Mouse (Mus musculus): ENCODE measurements around the gene Ptger1.

Gene Ptger1

DNA sequence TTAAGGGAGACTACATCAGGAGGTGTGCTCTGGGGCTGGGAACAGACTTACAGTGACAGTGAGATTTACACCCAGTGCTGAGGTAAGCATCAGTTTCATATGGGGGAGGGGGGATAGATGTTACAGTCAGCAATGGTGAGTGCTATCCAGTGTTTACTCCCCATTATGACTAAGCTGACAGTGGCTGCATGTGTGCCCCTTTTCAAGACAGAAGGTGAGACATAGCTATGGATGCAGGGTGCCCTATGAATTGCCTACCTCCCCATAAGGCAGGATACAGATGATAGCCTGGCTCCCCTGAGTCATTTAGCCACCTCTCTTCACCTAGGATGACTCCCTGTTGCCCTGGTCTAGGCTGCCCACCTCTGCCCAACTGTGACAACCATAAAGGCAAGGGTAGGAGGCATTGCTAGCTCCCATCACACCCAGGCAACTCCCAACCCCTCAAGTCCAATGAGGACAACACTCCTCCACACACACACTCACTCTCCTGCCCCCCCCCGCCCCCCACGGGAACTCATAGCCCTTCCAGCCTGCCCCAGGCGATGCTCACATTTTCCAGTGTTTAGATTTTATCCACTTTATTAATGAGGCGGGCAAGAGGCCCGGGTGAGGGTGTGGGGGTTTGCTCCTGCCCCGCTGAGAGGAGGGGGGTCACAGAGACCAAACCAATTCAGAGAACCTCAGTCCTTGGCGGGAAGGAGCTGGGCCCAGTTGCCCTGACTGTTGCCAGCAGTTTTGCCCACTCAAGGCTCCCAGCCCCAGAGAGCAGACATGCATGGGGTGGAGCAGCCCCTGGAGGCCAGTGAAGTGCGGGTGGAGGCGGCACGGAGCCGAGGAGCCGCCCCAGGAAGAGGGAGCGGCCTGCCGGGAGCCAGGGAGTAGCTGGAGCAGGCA, at the start of gene Ptger1:
Gene Ptger1 (plus strand): TSS at position 710 of the 897 bp plus-strand sequence.
- in situ Hi-C loops (cut with MboI; ENCODE audit: low pct_unique_long_range_greater_than_20kb in 1 of 2, low sequenced_read_pairs in 2 of 2, unreplicated experiment in 1 of 2) = no loop called here

DNA sequence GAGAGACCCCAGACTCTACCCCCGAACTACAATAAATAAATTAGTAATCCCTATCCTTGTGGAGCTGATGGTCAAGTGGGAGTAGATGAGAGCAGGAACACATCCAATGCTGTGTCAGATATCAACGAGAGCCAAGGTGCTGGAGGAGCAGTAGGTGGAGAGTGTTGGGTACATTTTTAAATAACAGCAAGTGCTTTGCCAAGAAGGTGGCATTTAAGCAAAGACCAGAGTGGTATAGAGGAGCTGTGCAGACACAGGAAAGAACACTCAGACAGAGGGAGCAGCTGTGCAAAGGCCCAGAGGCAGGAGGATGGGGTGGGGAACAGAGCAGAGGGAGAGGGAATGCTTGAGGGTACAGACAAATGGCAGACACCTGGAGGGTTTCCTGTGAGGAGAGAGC, 49.4 kb upstream of the Ptger1 start:
- in situ Hi-C loops (cut with MboI; ENCODE audit: low pct_unique_long_range_greater_than_20kb in 1 of 2, low sequenced_read_pairs in 2 of 2, unreplicated experiment in 1 of 2) = no loop called here

DNA sequence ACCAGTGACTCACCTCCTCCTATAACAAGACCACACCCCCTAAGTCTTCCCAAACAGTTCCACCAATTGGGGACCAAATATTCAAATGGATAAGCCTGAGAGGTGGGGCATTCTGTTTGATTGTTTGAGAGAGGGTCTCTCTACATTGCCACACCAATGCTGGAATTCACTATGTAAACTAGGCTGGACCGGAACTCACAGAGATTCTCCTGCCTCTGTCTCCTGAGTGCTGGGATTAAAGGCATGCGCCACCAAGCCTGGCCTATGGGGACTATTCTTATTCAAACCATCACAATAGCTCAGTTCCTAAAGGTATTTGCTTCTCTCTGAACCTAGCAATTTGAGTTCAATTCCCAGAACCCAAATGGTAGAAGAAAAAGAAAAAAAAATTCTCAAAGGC, 47.9 kb upstream of the Ptger1 start:
- in situ Hi-C loops (cut with MboI; ENCODE audit: low pct_unique_long_range_greater_than_20kb in 1 of 2, low sequenced_read_pairs in 2 of 2, unreplicated experiment in 1 of 2) = no loop called here

GRCm38 (mm10) chr8:83619568-83620285, 46.8 kb upstream of the Ptger1 start:
- in situ Hi-C loops (cut with MboI; ENCODE audit: low pct_unique_long_range_greater_than_20kb in 1 of 2, low sequenced_read_pairs in 2 of 2, unreplicated experiment in 1 of 2) = no loop called here

- in situ Hi-C loops (cut with MboI; ENCODE audit: low pct_unique_long_range_greater_than_20kb in 1 of 2, low sequenced_read_pairs in 2 of 2, unreplicated experiment in 1 of 2) = no loop called here
These were observed 44.6 kb upstream of the Ptger1 start for GRCm38 (mm10) chr8:83621691-83622388.

- in situ Hi-C loops (cut with MboI; ENCODE audit: low pct_unique_long_range_greater_than_20kb in 1 of 2, low sequenced_read_pairs in 2 of 2, unreplicated experiment in 1 of 2) = no loop called here
These were observed 44.0 kb upstream of the Ptger1 start for GRCm38 (mm10) chr8:83622389-83622989.

- in situ Hi-C loops (cut with MboI; ENCODE audit: low pct_unique_long_range_greater_than_20kb in 1 of 2, low sequenced_read_pairs in 2 of 2, unreplicated experiment in 1 of 2) = no loop called here
These were observed 42.9 kb upstream of the Ptger1 start for GRCm38 (mm10) chr8:83623549-83623948.

DNA sequence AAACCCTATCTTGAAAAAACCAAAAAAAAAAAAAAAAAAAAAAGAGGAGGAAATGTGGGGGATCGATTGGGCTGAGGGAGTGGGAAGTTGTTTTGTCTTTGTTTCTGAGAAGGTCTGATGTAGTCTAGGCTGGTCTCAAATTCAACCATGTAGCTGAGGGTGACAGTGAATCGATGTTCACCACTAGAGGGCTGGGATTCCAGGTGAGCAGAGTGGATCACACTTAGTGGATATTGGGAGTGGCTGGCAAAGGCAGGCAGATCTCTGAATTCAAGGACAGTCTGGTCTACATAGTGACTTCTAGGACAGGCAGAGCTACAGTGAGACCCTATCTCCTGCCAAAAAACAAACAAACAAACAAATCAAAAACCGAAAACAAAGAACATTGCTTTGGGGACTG, 41.7 kb upstream of the Ptger1 start:
- in situ Hi-C loops (cut with MboI; ENCODE audit: low pct_unique_long_range_greater_than_20kb in 1 of 2, low sequenced_read_pairs in 2 of 2, unreplicated experiment in 1 of 2) = no loop called here

GRCm38 (mm10) chr8:83625676-83626299, 40.7 kb upstream of the Ptger1 start:
- in situ Hi-C loops (cut with MboI; ENCODE audit: low pct_unique_long_range_greater_than_20kb in 1 of 2, low sequenced_read_pairs in 2 of 2, unreplicated experiment in 1 of 2) = no loop called here

GRCm38 (mm10) chr8:83632083-83632707, 34.3 kb upstream of the Ptger1 start:
- in situ Hi-C loops (cut with MboI; ENCODE audit: low pct_unique_long_range_greater_than_20kb in 1 of 2, low sequenced_read_pairs in 2 of 2, unreplicated experiment in 1 of 2) = no loop called here

- in situ Hi-C loops (cut with MboI; ENCODE audit: low pct_unique_long_range_greater_than_20kb in 1 of 2, low sequenced_read_pairs in 2 of 2, unreplicated experiment in 1 of 2) = no loop called here
These were observed 27.6 kb upstream of the Ptger1 start for GRCm38 (mm10) chr8:83638856-83639255.

- in situ Hi-C loops (cut with MboI; ENCODE audit: low pct_unique_long_range_greater_than_20kb in 1 of 2, low sequenced_read_pairs in 2 of 2, unreplicated experiment in 1 of 2) = no loop called here
These were observed 26.8 kb upstream of the Ptger1 start for GRCm38 (mm10) chr8:83639649-83640048.

- in situ Hi-C loops (cut with MboI; ENCODE audit: low pct_unique_long_range_greater_than_20kb in 1 of 2, low sequenced_read_pairs in 2 of 2, unreplicated experiment in 1 of 2) = no loop called here
These were observed 19.0 kb upstream of the Ptger1 start for GRCm38 (mm10) chr8:83647511-83647910.

DNA sequence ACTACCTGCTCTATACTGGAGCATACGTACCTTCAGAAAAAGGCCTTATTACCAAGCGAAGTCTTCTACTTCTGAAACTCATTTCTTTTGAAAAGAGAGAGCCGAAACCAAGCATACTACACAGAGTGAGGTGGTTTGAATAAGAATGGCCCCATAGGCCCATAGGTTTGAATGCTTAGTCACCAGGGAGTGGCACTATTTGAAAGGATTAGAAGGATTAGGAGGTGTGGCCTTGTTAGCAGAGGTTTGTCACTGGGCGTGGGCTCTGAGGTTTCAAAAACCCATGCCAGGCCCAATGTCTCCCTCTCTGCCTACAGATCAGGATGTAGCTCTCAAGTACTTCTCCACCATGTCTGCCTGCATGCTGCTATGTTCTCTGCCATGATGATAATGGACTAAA, 18.4 kb upstream of the Ptger1 start:
- in situ Hi-C loops (cut with MboI; ENCODE audit: low pct_unique_long_range_greater_than_20kb in 1 of 2, low sequenced_read_pairs in 2 of 2, unreplicated experiment in 1 of 2) = no loop called here

DNA sequence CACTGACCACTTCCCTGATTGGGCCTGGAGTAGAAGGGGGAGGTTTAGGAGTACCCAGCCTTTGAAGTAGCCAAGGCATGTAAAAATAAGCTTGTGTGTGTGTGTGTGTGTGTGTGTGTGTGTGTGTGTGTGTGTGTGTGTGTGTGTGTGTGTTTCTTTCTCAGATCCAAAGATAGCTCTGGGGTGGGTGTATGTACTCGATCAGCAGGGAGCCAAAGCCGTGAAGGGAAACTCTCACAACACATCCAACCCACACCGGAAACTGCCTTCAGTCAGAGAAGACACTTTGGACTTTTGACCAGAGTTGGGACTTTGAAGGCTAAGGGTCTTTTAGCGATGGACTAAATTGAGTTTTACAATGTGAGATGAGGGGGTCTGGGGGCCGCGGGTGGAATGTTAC, 16.8 kb upstream of the Ptger1 start:
- in situ Hi-C loops (cut with MboI; ENCODE audit: low pct_unique_long_range_greater_than_20kb in 1 of 2, low sequenced_read_pairs in 2 of 2, unreplicated experiment in 1 of 2) = no loop called here

GRCm38 (mm10) chr8:83652030-83652743, 14.3 kb upstream of the Ptger1 start, which contains the start of gene Gipc1:
Gene Gipc1 (plus strand): TSS chr8:83652677.
- in situ Hi-C loops (cut with MboI; ENCODE audit: low pct_unique_long_range_greater_than_20kb in 1 of 2, low sequenced_read_pairs in 2 of 2, unreplicated experiment in 1 of 2) = no loop called here

All from mouse embryonic stem cell (cell line).